Mouse (Mus musculus) lung, postnatal 10 days (tissue): ENCODE measurements around the gene Ppp1r36.
"Not testable (repeated sequence)": the region's sequence is repeated elsewhere in the genome, so short reads cannot be mapped to it uniquely, and the experiment has no call there.

ENCODE experiments used
- DNase-seq: peaks from one replicate; pipeline ENCODE4 v3.0.0; 2021

The Ppp1r36 gene

DNA sequence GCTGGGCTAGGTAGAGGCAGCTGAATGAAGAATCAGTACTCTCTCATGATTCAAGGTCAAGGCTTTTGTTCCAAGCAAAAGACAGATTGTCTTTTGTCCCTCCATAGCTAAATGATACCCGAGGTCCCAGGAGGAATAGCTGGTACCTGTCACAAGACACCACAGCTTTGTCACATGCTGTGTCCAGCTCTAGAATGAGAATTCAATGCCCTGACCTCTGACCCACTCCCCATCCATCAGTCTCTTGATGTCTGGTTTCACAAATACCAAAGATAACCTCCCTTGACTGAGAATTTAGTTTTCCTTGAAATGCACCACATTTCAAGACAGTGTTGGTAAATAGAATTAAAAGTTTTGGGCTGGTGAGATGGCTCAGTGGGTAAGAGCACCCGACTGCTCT is 34.9 kb downstream of the Ppp1r36 start:
- no peak for DNase-seq

DNA sequence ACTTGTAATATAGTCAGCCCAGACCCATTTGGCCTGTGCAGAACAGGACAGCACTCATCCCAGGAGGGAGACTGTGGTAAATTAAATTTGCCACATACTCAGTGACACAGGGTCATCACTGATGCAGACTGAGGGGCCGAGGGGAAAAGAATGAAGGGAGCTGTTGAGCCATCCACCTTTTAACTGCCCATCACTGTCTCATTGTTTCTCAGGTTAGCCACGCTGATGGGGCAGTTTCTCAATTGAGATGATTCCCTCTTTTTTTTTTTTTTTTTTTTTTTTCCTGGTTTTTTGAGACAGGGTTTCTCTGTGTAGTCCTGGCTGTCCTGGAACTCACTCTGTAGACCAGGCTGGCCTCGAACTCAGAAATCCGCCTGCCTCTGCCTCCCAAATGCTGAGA is 41.1 kb downstream of the Ppp1r36 start:
- not testable (repeated sequence) for DNase-seq

DNA sequence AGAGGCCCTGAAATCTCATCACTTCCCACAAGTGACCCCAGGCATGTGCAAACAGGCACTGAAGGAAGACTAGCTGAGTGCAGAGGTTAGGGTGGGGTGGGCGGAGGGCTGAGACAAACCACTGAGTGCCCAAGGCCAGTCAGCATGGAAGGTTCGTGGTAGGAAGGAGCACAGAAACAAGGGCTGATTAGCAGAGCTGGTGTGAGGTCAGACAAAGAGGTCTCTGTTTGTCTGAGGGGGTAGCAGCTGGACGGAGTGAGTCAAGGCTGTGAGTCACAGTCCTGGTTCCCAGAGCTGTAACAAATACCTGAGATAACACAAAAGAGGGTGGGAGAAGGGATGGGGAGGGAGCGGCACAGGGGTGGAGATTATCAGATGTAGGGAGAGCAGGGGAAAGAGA is 41.7 kb downstream of the Ppp1r36 start:
- DNase-seq, result no peak

DNA sequence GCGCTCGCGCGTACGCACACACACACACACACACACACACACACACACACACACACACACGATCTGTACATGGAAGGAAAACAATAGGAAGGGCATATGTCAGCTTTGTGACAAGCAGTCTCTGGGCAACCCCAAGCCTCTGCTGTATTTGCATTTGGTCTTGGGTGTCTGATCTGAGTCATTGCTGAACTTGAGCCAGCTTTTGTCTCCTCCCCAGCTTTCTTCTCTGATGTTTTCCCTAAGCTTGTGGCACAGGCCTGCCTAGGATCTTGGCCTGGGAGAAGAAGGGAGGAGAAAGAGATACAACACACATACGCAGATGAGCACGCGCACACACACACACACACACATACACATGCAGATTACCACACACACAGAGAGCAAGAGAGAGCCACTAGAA is 46.1 kb downstream of the Ppp1r36 start:
- peak; percentile 62 for DNase-seq

DNA sequence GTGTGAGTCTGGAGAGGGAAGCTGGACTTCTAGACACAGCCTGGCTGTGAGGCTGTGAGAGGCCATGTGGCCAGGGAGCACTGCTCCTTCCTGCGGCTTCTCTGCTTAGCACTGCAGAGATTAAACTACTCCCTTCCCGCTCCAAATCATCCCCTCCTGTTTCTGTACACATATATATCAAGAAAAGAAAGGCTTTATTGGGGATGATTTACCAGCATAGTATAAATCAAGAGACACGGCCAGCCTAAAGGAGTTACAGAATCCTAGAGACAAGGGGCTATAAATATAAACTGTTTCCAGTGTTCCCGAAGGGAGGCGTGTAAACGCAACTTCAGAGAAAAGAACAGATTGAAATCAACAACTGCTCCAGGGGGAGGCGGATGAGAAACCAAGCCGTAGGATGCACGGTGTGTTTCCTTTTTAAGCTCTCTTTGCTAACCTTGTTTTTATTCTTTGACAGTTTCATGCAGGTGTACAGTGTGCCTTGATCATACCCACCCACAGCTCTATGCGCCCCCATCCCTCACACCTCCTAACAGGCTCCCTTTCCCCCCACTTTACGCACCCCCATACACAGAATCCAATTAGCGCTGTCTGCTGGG is 47.4 kb downstream of the Ppp1r36 start:
- DNase-seq, result no peak

DNA sequence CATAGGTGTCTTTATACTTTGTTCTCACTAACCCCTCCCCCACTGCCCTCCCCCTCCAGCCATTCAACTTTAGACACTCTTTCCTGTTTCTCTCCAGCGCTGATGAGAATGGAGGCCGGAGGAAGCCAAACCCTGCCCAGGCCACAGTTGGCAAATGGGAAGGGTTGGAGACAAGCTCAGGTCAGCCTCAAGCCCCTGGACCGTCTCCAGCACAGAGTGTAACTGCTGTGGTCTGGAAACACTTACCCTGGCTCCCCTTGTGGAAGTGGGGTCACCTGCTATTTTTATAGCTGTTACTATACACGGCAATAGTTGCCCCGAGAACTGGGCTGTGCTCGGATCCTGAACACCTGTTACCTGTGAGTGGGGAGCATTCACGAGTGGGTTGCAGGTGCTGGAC is 49.3 kb downstream of the Ppp1r36 start:
- DNase-seq, result no peak

DNA sequence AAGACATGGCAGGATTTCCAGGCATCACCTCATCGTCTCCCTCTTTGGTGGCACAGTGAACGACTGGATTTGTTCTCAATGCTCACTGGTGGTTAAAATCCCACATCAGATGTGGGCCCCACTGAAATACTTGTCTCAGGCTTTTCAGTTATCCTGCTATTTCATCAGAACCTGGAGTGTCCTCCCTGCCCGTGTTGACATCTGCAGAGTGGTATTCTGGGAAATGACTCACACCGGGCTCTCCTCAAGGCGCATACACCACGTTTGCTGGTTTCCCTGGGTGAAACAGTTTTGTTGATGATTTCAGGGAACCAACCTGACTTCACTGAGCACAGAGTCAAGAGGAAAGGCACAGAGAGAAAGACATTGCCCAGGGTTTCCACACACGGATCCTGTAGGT is 49.9 kb downstream of the Ppp1r36 start:
- no peak for DNase-seq

DNA sequence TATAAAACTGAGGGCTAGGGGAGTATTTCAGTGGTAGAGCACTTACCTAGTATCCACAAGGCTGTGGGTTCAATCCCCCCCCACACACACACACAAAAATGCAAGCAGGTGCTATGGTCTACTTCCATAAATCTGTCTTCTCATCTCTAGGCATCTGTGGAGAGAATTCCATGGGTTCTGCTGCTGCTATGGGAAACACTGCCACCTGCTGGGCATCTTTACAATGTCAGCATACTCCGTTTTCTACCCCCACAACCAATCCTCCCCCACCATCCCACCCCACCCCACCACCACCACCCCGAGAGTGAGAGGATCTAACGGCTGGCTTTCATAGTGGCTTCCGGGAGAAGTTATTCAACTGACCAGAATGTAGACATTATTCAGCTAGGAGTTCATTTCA is 54.7 kb downstream of the Ppp1r36 start:
- peak; percentile 79 for DNase-seq

DNA sequence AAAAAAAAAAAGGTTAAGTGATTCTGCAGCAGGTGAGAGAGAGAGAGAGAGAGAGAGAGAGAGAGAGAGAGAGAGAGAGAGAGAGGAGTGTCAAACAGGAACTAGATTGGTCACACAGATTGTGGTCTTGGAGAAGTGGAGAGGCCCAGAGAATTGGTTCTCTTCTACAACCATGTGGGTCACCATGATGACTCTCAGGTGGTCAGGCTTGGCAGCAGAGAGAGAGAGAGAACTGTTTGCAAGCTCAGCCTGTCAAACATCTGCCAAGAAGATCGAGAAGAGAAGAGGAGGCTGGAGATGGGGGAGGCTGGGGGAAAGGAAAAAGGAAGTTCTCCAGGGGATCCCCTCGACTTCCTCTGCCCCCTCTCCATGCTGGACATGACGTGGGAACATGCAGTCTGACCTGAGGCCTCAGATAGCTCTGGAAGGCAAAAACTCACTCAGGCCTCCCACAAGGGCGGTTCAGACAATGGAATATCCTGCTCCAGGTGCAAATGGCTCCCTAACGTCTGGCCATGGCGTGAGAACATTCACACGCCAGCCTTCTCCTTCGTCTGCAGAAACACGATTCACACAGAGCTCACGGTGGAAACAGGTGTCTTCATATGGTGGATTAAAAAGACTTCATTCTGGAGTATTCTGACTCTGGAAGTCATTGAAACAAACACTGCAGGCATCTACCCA is 56.4 kb downstream of the Ppp1r36 start:
- DNase-seq, result no peak

DNA sequence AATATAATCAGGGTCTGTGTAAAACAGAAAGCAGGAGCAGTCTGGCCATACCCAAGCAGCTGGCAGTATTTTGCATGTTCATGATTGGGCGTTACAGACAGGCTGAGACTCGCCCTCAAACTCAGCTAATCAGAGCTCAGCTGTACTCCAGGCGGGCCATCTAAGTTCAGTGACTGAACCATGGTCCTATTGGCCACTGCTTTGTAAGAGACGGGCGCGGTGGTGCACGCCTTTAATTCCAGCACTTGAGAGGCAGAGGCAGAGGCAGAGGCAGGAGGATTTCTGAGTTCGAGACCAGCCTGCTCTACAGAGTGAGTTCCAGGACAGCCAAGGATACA is 56.9 kb downstream of the Ppp1r36 start:
- DNase-seq, result no peak

DNA sequence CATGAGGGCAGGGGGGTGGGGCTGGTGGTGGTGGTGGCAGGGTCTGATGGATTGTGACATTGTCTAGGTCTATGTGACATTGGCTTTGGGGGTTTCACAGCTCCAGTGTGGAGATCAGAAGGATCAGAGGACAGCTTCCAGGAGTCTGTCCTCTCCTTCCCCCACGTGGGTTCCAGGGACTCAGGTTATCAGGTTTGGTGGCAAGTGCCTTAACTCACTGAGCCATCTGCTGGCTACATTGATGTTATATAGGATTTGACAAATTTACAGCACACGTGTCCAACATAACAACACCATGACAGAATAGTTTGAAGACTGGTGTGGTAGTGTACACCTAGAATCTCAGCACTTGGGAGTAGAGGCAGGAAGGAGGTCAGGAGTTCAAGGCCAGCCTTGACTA is 57.5 kb downstream of the Ppp1r36 start:
- DNase-seq, result no peak

DNA sequence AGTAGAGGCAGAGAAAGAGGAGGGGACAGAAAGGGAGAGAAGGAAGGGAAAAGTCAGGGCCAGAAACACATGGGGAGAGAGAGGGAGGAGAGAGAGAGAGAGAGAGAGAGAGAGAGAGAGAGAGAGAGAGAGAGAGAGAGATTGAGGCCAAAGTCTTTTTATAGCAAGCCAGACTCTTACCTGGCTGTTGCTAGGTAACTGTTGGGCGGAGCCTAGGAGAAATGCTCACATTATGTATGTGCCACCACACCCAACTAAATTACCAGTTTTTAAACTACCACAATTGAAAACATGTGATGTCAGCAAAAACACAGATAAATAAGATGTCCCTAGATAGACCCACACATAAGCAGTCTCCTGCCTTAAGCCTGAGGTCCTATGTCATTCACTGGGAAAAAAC is 58.8 kb downstream of the Ppp1r36 start:
- DNase-seq, result no peak

DNA sequence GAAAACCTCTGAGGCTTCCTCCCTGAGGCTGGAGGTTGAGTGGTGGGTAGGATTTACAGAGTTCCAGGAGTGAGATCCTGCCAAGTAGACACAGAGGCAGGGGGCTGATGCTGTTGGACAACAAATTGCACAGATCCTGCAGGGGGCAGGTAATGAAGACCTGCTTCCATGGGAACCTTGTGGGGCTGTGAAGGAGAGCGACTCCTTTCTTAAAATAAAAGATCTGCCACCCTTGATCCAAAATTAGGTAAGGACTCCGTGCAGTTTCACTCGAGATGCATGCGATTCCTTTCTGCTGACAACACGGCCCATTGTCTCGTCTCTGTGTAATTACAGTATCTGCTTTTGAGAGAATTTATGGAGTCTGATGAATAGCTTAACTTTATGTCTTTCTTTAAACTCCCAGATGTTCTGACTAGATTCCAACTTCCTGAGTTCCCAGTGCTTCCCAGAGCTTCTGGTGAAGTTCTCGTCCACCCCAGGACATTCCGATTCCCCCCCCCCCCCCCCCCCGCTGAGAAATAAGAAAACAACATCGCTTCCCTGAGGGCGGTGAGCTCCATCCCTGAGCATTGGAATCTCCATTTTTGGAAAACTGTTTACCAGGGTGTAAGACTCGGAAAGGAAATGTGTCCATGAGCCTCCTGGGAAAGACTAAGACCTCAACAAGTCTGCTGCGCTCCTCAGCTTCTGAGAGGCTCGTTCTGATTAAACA is 61.1 kb downstream of the Ppp1r36 start:
- DNase-seq, result no peak

DNA sequence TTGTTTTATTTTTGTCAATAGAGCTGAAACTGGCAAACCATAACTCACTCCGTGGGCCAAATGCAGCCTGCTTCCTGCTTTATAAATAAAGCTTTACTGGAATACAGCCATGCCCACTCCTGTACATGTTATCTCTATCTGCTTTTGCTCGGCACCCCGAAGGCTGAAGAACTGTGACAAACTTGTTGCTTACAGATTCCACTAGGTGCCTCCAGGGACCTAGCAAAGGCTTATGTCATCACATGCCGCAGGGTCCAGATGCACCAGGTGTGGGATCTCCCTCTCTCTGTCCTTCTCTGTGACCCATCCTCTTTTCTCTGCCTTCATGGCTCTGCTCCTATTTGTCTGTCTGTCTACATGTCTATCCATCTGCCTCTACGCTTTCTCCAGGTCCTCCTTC is 61.8 kb downstream of the Ppp1r36 start:
- no peak for DNase-seq

DNA sequence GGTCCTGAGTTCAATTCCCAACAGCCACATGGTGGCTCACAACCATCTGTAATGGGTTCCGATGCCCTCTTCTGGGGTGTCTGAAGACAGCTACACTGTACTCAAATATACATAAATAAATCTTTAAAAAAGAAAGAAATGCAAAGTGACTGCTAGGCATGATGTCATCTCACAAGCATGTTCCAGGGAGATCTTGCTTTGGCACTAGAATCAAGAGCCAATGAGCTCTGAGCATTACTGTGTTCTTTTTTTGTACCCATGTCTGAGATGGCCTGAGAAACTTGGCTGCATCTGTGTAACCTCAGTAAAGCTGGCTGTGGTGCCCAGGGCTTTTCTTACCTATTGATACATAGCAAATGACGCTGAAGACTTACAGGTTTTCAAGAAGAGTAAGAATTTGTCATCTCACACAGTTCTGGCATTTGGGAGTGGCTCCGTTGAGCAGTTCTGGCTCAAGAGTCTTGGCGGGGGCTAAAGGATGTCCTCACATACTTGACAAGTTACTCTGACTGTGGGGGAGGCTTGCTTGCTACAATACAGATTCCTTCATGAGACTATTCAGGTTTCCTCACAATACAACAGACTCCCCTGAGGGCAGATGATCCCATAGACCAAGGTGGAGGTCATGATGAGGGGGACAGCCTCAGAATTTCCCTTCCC is 62.6 kb downstream of the Ppp1r36 start:
- DNase-seq, result peak; percentile 40

DNA sequence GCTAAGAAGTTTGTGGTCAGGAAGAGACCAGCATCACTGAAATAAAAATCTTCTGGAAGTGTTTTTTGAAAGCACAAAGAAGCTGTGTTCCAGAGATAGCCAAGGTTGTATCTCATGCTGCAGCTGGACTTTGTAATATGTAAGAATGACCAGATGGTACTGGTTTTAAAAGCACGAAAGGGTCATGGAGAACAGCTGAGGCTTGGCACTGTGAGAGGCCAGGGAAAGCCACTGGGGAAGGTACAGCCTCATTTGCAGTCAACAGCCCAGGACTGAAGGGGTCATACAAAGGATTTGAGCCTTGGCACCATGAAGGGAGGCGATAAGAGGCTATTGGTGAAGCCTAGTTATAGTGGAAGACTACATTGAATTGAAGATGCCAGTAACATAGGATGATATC is 65.1 kb downstream of the Ppp1r36 start:
- DNase-seq, result no peak

DNA sequence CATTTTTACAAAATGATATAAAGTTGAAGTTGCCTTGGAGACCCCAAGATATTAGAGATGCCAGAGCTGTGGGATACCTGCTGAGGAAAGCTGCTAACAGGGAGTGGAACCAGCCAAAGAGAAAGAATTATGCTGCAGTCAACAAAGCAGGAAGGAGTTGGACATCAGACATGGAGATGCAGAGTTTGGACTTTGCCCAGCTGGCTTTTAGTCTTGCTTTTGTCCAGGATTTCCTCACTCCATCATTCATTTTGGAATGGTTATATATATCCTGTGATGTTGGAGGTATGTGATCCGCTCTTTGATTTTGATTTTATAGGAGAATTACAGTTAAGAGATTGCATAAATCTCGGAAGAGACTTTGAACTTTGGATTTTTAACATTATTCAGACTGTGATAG is 65.6 kb downstream of the Ppp1r36 start:
- no peak for DNase-seq

DNA sequence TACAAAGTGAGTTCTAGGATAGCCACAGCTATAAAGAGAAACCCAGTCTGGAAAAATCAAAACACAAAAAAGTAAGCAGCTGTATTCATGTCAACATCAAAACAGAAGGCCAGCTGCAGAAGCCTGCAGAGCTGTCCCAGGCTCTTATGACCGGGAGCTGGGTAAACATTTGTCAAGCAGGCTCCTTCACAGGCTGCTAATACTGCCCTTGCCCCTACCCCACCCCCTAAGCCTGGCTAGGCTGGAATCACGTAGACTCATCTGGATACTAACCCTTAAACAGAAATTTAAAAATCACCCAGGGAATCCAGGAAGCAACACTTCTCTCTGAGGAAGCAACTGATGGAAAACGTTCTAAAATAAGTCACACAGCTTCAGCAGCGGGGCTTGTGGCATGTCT is 67.5 kb downstream of the Ppp1r36 start:
- DNase-seq, result no peak

DNA sequence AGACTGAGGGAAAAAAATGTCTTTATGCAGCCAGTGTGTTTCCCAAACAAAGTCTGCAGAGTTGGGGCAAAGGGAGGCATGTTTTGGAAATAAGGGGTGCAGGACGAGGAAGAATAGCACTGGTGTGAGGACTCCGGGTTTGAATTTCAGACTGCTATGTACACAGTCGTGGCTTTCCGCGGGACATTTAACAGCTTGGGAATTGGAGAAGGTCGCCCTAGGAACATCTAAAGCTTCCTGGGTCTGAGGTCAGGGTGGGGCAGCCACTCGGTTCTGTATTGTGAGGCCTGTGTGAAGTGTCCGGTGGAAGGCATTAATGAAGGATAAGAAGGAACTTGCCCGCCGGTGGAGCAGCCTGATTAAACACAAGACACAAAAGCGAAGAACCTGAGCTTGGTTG is 68.0 kb downstream of the Ppp1r36 start:
- DNase-seq, result no peak

DNA sequence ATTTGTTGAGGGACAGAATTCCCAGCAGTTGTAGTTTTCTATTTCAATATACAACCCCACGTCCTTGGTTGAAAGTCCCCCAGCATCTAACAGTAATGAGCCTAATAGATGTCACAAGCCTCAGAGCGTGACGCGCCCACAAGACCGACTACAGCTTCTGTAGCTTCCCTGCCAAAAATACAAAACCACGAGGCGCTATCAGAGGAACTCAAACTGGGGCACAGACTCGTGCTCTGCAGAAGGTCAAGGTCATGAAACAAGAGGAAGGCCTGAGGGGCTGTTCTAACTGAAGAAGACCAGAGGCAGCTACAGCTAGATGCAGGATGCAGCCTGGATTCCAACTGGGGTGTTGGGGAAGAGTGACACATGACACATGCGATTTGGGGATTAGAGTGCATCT is 69.6 kb downstream of the Ppp1r36 start:
- peak; percentile 22 for DNase-seq
